Mouse (Mus musculus) bone marrow, adult 2 months (tissue): ENCODE results near the gene Twf2. TPM values are rescaled to one million over a fixed set of nuclear protein-coding genes. Genes with fewer than 3 reads are reported as not detected.

Source experiments
- H3K27ac ChIP-seq: fragments of 200-500 bp; 2 replicates; pipeline ENCODE4 v1.5.1; 2012; ENCODE audit warnings: low read depth, mild to moderate bottlenecking, control low read depth, inconsistent platforms, low read length; ENCODE audit not compliant: control insufficient read depth, poor library complexity, insufficient read depth
- H3K4me1 ChIP-seq: fragments of 200-500 bp; 2 replicates; pipeline ENCODE4 v1.6.1; 2011; ENCODE audit warnings: low read length; ENCODE audit not compliant: control insufficient read depth, insufficient read depth
- H3K4me3 ChIP-seq: fragments of 200-500 bp; replicated peaks from 2 replicates; pipeline ENCODE3; 2011; ENCODE audit warnings: mild to moderate bottlenecking, low read depth, low read length, control low read depth; ENCODE audit not compliant: control insufficient read depth
- CTCF ChIP-seq: fragments of 200-500 bp; IDR thresholded peaks from 2 replicates; pipeline ENCODE4 v1.5.1; 2011; ENCODE audit warnings: low read length, control low read depth; ENCODE audit not compliant: control insufficient read depth, insufficient read depth
- POLR2A ChIP-seq: fragments of 200-500 bp; IDR thresholded peaks from 2 replicates; pipeline ENCODE4 v1.6.1; 2011; ENCODE audit warnings: low read depth, mild to moderate bottlenecking, control low read depth, low read length, borderline replicate concordance; ENCODE audit not compliant: control insufficient read depth
- WGBS: fragments of 180-500 bp; shearing (Covaris S2); methylation state at CpG from one replicate; pipeline ENCODE4 v1.1.7; 2018; 5-methylcytosine and 5-hydroxymethylcytosine counted together
- polyA plus RNA-seq: library from polyadenylated mRNA; stranded (reverse); fragments of >200 nt; gene quantifications from 2 replicates; pipeline ENCODE4 v1.2.4, GENCODE M21; 2011; ENCODE audit warnings: low replicate concordance; ENCODE audit not compliant: missing spikeins, insufficient read depth, insufficient read length

Twf2 gene
- polyA plus RNA-seq, 1 experiment = 63.2 TPM

DNA sequence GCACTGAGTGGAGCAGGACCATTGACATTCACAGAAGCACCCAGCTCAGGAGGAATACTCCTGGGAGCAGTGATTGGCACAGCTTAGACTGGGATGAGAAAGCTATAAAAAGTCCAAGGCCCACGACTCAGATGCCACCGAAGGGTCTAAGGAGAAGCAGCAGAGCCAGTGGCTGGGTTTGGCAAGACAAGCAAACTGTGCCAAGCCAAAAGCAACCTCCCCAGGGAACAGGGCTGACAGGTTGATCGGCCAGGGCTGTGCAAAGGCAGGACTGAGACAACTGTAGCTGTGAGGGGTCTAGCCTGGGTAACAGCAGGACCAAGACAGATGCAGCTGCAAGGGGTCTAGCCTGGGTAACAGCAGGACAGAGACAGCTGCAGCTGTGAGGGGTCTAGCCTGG lies 30.0 kb downstream of the Twf2 start:
- H3K4me1 ChIP-seq = peaks cover 4% of the 10 kb centered on the region; the same call in 1 of the 2 replicates
- no peak overlapping the region for H3K4me3 ChIP-seq
- no peak overlapping the region for H3K27ac ChIP-seq
- TF ChIP-seq POLR2A = no peak
- no peak for TF ChIP-seq CTCF
- 72% methylated on average over 3 of the region's 3 CpGs for WGBS

DNA sequence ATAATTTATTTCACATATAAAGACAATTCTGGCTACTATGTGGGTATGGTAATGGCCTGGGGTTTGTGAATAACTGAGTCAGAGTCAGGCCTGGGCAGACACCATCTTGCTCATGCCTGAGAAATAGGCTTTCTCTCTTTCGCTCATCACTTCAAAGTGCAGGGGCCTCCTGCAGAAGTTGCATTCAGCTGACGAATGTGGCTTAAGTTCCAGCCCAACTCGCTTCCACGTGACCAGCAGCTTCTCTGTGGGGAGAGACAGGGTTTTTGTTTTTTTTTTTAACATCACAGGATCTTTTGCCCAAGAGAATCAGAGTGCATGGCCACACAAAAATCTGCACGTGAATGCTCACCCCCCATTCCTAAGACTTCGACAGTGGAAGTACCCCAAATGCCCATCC lies 31.0 kb downstream of the Twf2 start:
- Histone ChIP-seq H3K4me3 (no peak overlapping the region), H3K4me1 (peaks cover 4% of the 10 kb centered on the region; the same call in 1 of the 2 replicates), H3K27ac (no peak overlapping the region)
- no peak for TF ChIP-seq CTCF
- TF ChIP-seq POLR2A = no peak
- 71% methylated on average over 6 of the region's 6 CpGs for WGBS

DNA sequence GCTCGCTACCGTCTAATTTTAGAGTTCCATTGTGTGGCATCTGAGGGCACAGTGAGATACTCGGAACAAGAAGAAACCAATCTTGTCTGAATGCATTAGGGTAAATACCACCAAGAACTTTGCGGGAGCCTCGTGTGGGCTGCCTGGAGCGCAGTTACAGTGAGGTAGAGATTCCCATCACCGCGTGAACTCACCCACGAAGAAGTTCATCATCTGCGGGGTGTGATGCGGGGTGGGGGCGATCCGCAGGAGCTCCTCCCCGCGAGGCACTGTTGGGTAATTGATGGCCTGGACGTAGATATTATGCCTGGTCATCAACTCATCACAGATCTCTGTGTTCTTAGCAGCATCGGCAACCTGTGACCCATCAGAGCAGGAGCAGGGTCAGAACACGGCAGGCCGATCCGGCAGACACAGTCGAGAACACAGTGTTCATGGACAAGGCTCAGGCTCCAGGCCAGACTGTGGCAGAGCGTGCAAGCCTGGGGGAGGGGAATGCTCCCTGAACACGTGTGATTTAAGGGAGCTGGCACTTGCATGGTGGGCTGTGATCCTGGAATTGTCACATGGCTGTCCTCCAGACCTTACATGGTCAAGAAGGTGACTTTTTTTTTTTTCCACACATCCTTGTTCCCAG lies 32.4 kb downstream of the Twf2 start:
- Histone ChIP-seq H3K27ac (no peak overlapping the region), H3K4me3 (no peak overlapping the region), H3K4me1 (peaks cover 4% of the 10 kb centered on the region; the same call in 1 of the 2 replicates)
- TF ChIP-seq CTCF (no peak), POLR2A (no peak)
- WGBS = 82% methylated on average over 23 of the region's 23 CpGs

DNA sequence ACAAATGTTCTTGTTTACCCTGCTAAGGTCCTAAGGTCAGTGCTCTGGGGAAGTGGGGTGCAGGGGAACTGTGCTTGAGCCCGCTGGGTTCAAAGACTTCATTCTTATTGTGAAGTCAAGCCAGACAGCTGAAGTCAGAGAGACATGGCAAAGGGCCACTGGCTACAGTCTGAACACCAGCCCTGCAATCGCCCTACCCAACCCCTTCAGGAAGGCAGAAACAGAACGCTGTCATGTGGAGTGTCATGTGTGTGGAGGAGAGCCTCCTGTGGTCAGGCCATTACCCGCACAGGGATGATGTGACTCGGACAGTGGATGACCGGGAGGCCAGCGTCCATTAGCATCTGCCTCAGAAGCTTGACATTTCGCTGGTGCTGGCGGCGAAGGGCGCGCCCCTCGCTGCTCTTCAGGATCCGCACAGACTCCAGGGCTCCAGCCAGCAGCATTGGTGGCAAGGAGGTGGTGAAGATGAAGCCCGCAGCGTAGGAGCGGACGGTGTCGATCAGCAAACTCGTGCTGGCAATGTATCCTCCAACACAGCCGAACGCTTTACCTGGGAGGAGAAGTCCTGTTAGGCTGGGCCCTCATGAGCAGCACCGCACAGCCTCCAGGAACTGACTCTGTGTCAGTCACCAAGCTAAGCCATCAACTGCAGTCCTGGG lies 33.4 kb downstream of the Twf2 start:
- H3K27ac ChIP-seq = no peak overlapping the region
- 89% methylated on average over 23 of the region's 23 CpGs for WGBS
- peaks cover 3% of the 10 kb centered on the region; the same call in 1 of the 2 replicates for H3K4me1 ChIP-seq
- no peak for TF ChIP-seq POLR2A
- no peak for TF ChIP-seq CTCF
- H3K4me3 ChIP-seq = no peak overlapping the region

DNA sequence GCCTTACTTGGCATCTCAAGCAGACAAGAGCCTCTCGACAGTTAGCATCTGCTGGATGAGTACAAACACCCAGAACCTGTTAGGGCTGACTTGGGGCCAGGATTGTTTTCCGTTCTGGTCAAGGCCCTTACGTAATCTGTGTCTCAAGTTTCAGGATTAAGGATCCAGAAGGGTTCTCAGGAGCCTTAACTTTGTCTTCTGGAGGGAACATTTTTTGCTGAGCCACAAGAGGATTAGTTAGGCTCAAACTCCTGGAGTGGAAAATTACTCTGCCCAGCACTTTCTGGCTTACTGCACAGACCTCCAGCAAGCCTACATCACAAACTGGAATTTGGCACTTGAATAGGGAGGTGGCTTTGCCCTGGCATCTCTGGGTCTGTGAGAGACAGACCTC lies 33.9 kb downstream of the Twf2 start:
- Histone ChIP-seq H3K4me3 (no peak overlapping the region), H3K27ac (no peak overlapping the region), H3K4me1 (peaks cover 2% of the 10 kb centered on the region; the same call in 1 of the 2 replicates)
- 64% methylated on average over 3 of the region's 3 CpGs for WGBS
- TF ChIP-seq POLR2A = no peak
- TF ChIP-seq CTCF = no peak

DNA sequence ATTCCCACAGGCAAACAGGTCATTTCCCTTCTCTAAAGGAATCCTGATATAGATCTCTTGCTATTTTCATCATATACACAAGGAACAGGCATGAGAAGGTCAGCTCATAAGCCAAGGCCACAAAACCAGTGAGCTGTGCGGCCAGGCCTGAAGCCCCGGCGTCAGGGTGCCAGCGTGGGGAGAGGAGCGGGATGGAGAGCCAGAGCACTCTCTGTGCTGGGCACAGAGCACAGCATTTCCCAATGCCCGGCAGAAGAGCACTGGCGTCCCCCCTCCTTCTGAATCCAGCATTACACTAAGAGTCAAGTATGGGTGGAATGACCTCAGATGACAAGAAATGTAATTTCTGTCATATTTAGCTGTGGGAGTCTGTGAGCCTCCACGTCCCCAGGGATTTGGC lies 34.5 kb downstream of the Twf2 start:
- no peak overlapping the region for H3K4me3 ChIP-seq
- peaks cover 2% of the 10 kb centered on the region; the same call in 1 of the 2 replicates for H3K4me1 ChIP-seq
- TF ChIP-seq CTCF = no peak
- TF ChIP-seq POLR2A = no peak
- WGBS = 79% methylated on average over 8 of the region's 8 CpGs
- H3K27ac ChIP-seq = no peak overlapping the region

DNA sequence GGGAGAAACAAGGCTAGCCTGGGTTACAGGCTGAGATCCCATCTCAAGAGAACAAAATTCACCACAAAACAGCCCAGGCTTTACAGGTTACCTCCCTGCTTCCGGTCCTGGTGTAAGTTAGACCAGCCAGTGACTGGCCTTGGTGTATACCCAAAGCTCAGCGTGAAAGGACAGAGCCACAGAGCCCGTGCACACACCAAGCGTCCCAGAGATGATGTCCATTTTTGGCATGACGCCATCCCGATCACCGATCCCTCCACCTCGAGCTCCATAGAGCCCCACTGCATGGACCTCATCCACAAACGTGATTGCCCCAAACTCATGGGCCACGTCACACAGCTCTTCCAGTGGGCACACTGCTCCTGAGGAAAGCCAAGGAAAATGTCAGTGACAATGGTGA lies 35.0 kb downstream of the Twf2 start:
- 82% methylated on average over 10 of the region's 10 CpGs for WGBS
- TF ChIP-seq CTCF = no peak
- no peak for TF ChIP-seq POLR2A
- Histone ChIP-seq H3K4me3 (no peak overlapping the region), H3K4me1 (peaks cover 2% of the 10 kb centered on the region; the same call in 1 of the 2 replicates), H3K27ac (no peak overlapping the region)

DNA sequence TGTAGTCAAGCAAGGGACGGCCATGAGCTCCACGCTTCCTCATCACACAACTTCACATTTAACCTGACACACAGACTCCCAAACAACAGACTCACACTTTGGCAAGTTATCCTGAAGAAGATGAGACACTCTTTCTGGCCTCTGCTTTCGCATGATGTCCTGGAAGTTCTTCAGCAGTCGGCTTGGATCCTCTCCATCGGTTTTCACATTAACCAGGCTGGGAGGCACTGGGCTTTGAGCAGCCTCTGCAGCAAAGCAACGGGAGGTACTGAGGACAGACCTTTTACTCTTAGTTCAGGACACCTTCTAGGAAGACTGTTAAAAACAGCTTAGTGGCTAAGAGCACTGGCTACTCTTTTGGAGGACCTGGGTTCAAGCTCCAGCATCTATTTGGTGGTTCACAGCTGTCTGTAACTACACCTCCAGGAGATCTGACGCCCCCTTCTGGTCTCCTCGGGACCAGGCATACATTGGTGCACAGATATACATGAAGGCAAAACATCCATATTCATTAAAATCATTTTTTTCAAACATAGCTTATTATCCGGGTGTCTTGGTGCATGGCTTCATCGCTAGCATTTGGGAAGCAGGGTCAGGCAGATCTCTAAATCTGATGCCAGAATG lies 38.7 kb downstream of the Twf2 start:
- TF ChIP-seq CTCF (no peak), POLR2A (no peak)
- Histone ChIP-seq H3K27ac (0 out of 2 replicates have a peak overlapping the region, but pooled peaks have one; percentile 16), H3K4me1 (peaks cover 2% of the 10 kb centered on the region; the same call in 1 of the 2 replicates), H3K4me3 (no peak overlapping the region)
- 73% methylated on average over 10 of the region's 10 CpGs for WGBS
